ENCODE assay signal across 8 mouse cellular contexts in genomic region chr14:73105407-73106185, GRCm38 (mm10). TPM values are rescaled to one million over a fixed set of nuclear protein-coding genes. Genes with fewer than 3 reads are reported as not detected.
DNase-seq lines count a peak whose midpoint lies in the region; ATAC-seq and TF ChIP-seq lines count a peak whose summit lies in the region.

No protein-coding gene starts in this region.

- H3K36me3 ChIP-seq in midbrain, embryonic 12.5 days, result no peaks in the 10 kb centered on the region
- no peaks in the 10 kb centered on the region for H3K36me3 ChIP-seq in midbrain, postnatal 0 days (ENCODE audit: insufficient read depth, low read length)
- H3K36me3 ChIP-seq in embryonic facial prominence, embryonic 15.5 days, result no peaks in the 10 kb centered on the region
- H3K36me3 ChIP-seq in megakaryocyte, embryonic 14.5 days (replicated peaks; ENCODE audit: low read length), result no peaks in the 10 kb centered on the region

- no peaks in the 10 kb centered on the region for H3K27me3 ChIP-seq in midbrain, embryonic 12.5 days
- H3K27me3 ChIP-seq in midbrain, postnatal 0 days (ENCODE audit: insufficient read depth, low read length), result no peaks in the 10 kb centered on the region
- no peaks in the 10 kb centered on the region for H3K27me3 ChIP-seq in embryonic facial prominence, embryonic 15.5 days
- no peaks in the 10 kb centered on the region for H3K27me3 ChIP-seq in megakaryocyte, embryonic 14.5 days (replicated peaks)

- WGBS in midbrain, embryonic 12.5 days, result 56% methylated on average over 11 of the region's 11 CpGs
- 60% methylated on average over 11 of the region's 11 CpGs for WGBS in midbrain, postnatal 0 days
- 61% methylated on average over 11 of the region's 11 CpGs for WGBS in embryonic facial prominence, embryonic 15.5 days

- H3K27ac ChIP-seq in midbrain, embryonic 12.5 days (replicated peaks), result no peak overlapping the region
- no peak overlapping the region for H3K27ac ChIP-seq in midbrain, postnatal 0 days (ENCODE audit: low read depth, low read length)
- H3K27ac ChIP-seq in embryonic facial prominence, embryonic 15.5 days (replicated peaks), result no peak overlapping the region

- no peak overlapping the region for H3K4me3 ChIP-seq in midbrain, embryonic 12.5 days
- H3K4me3 ChIP-seq in midbrain, postnatal 0 days (ENCODE audit: low read depth, low read length), result no peak overlapping the region
- H3K4me3 ChIP-seq in embryonic facial prominence, embryonic 15.5 days (replicated peaks), result no peak overlapping the region
- peak overlapping the region; percentile 24 for H3K4me3 ChIP-seq in megakaryocyte, embryonic 14.5 days (replicated peaks)

- no peaks in the 10 kb centered on the region for H3K9me3 ChIP-seq in midbrain, embryonic 12.5 days
- no peaks in the 10 kb centered on the region for H3K9me3 ChIP-seq in midbrain, postnatal 0 days (ENCODE audit: low read length)
- no peaks in the 10 kb centered on the region for H3K9me3 ChIP-seq in embryonic facial prominence, embryonic 15.5 days (replicated peaks)
- no peaks in the 10 kb centered on the region for H3K9me3 ChIP-seq in megakaryocyte, embryonic 14.5 days

- ATAC-seq in midbrain, embryonic 12.5 days (ENCODE audit: low FRiP score, low read depth), result 0 out of 2 replicates have a peak, but pooled peaks have one; percentile 4
- ATAC-seq in midbrain, postnatal 0 days (ENCODE audit: low FRiP score), result no peak
- peak; percentile 75 for ATAC-seq in embryonic facial prominence, embryonic 15.5 days (ENCODE audit: insufficient number of reproducible peaks, low FRiP score, low TSS enrichment, low read depth)

- H3K4me1 ChIP-seq in midbrain, embryonic 12.5 days, result peaks cover 4% of the 10 kb centered on the region; the same call in 1 of the 2 replicates
- H3K4me1 ChIP-seq in midbrain, postnatal 0 days (ENCODE audit: insufficient read depth, low read length), result no peaks in the 10 kb centered on the region
- peaks cover 5% of the 10 kb centered on the region; the same call in 1 of the 2 replicates for H3K4me1 ChIP-seq in embryonic facial prominence, embryonic 15.5 days
- H3K4me1 ChIP-seq in megakaryocyte, embryonic 14.5 days, result peaks cover 64% of the 10 kb centered on the region

- no peak overlapping the region for H3K9ac ChIP-seq in midbrain, embryonic 12.5 days (replicated peaks)
- no peak overlapping the region for H3K9ac ChIP-seq in midbrain, postnatal 0 days (replicated peaks; ENCODE audit: low read length, poor library complexity, severe bottlenecking)
- H3K9ac ChIP-seq in embryonic facial prominence, embryonic 15.5 days, result no peak overlapping the region

- TF ChIP-seq CTCF in midbrain, postnatal 0 days (IDR thresholded peaks at IDR 0.05), result no peak

- H3K4me2 ChIP-seq in midbrain, embryonic 12.5 days (replicated peaks), result no peak overlapping the region
- no peak overlapping the region for H3K4me2 ChIP-seq in midbrain, postnatal 0 days (ENCODE audit: low read depth, low read length, poor library complexity, severe bottlenecking)
- no peak overlapping the region for H3K4me2 ChIP-seq in embryonic facial prominence, embryonic 15.5 days (replicated peaks)

- no peak for DNase-seq in midbrain, postnatal 0 days (ENCODE audit: low spot score)
- peak; percentile 56 to 62 for DNase-seq in thymus, postnatal 36 days
- no peak for DNase-seq in gastrocnemius, postnatal 4 days (ENCODE audit: low spot score in 2 of 2)
- no peak for DNase-seq in gastrocnemius, postnatal 25 days
- no peak for DNase-seq in yolk sac, embryonic 10.5 days (ENCODE audit: low spot score)

RNA-seq across cellular contexts. Expression of gene Rcbtb2, which starts 17.2 kb away (rescaled TPM):
- polyA plus RNA-seq in midbrain, embryonic 12.5 days (2016; fragmentation: Nextera tagmentation; extraction: Ambion mirVana), result 129 and 140 TPM in 2 replicates
- total RNA-seq in midbrain, postnatal 0 days (2014; rRNA removed), result 54.1 and 77.5 TPM in 2 replicates
- polyA plus RNA-seq in midbrain, postnatal 0 days (2015; fragmentation: Nextera tagmentation; extraction: Ambion mirVana), result 43.1 and 45.4 TPM in 2 replicates
- 85.7 and 86.0 TPM in 2 replicates for polyA plus RNA-seq in embryonic facial prominence, embryonic 15.5 days (2015; fragmentation: Nextera tagmentation; extraction: Ambion mirVana)
- 12.2 and 27.1 TPM in 2 replicates for polyA plus RNA-seq in megakaryocyte, embryonic 14.5 days (2012; ENCODE audit: insufficient read depth, low replicate concordance)
- total RNA-seq in gastrocnemius, postnatal 4 days (2021), result 10 to 100 TPM; 44.7 to 45.8 TPM
- 10 to 100 TPM; 18.0 to 20.7 TPM for total RNA-seq in gastrocnemius, postnatal 25 days (2021)

RNA-seq across cellular contexts. Expression of gene Cysltr2, which starts 56.7 kb away (rescaled TPM):
- not detected in 2 replicates for polyA plus RNA-seq in midbrain, embryonic 12.5 days (2016; fragmentation: Nextera tagmentation; extraction: Ambion mirVana)
- total RNA-seq in midbrain, postnatal 0 days (2014; rRNA removed), result 0.76 TPM in 1 of 2 replicates, not detected in the other
- 0.30 and 0.33 TPM in 2 replicates for polyA plus RNA-seq in midbrain, postnatal 0 days (2015; fragmentation: Nextera tagmentation; extraction: Ambion mirVana)
- polyA plus RNA-seq in embryonic facial prominence, embryonic 15.5 days (2015; fragmentation: Nextera tagmentation; extraction: Ambion mirVana), result 0.49 TPM in 1 of 2 replicates, not detected in the other
- polyA plus RNA-seq in megakaryocyte, embryonic 14.5 days (2012; ENCODE audit: insufficient read depth, low replicate concordance), result 23.0 and 25.2 TPM in 2 replicates
- not detected for total RNA-seq in gastrocnemius, postnatal 4 days (2021)
- total RNA-seq in gastrocnemius, postnatal 25 days (2021), result not detected

Comparison
In these comparisons a context has a peak if more than half of its experiments do, and no peak if none do; other contexts are left out.
1. DNase-seq: peak in thymus, postnatal 36 days (2 of 2); none in midbrain, postnatal 0 days (single experiment), gastrocnemius, postnatal 4 days (0 of 2), gastrocnemius, postnatal 25 days (single experiment) and yolk sac, embryonic 10.5 days (single experiment).
2. RNA of gene Cysltr2, which starts 56.7 kb away (polyA plus RNA-seq): 23.0 to 25.2 TPM in megakaryocyte, embryonic 14.5 days; 0.30 to 0.33 TPM in midbrain, postnatal 0 days, 0.49 TPM in embryonic facial prominence, embryonic 15.5 days and not detected in midbrain, embryonic 12.5 days; every median in the first group is over 10 times any median in the second.